Mouse (Mus musculus) layer of hippocampus, adult 18-20 months (tissue): ENCODE measurements around the gene Abcb6. TPM values are rescaled to one million over a fixed set of nuclear protein-coding genes. Genes with fewer than 3 reads are reported as not detected.

ENCODE experiments used
- DNase-seq, 2 experiments: peaks; one replicate each; pipeline ENCODE4 v3.0.0; 2022; ENCODE audit warnings: low spot score in 2 of 2
- microRNA-seq, 2 experiments: library from miRNA; unstranded; fragments of <30 nt; microRNA quantifications; one replicate each; pipeline ENCODE4 v1.2.0; 2021
- total RNA-seq, 2 experiments: library from RNA; stranded (reverse); gene quantifications; 2 replicates each; pipeline ENCODE4 v1.2.3; 2021

Gene Abcb6
- total RNA-seq, 2 experiments from 2014 or later, result 26.8 to 30.3 TPM

DNA sequence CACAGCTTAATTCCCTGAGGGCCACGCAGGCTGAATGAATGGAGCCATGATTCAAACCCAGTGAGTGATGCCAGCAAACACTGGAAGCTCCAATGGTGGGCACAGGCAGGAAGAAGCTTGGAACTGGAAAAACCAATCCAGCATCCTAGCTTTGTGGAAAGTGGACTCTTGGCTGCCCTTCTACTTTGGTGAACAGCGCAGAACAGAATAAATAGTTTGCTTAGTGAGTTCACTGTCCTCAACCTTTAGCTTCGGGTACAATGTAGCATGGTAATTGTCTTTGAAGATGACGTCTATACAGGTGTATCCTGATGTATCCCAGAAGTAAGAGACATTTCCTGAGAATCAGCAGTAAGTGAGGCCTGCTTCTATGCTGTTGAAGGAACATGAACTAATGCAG, 31.5 kb downstream of the Abcb6 start:
- no peak for DNase-seq

- DNase-seq, result no peak
These were observed 32.6 kb downstream of the Abcb6 start for GRCm38 (mm10) chr1:75147411-75148135.

GRCm38 (mm10) chr1:75145589-75145988, 34.6 kb downstream of the Abcb6 start:
- no peak for DNase-seq

DNA sequence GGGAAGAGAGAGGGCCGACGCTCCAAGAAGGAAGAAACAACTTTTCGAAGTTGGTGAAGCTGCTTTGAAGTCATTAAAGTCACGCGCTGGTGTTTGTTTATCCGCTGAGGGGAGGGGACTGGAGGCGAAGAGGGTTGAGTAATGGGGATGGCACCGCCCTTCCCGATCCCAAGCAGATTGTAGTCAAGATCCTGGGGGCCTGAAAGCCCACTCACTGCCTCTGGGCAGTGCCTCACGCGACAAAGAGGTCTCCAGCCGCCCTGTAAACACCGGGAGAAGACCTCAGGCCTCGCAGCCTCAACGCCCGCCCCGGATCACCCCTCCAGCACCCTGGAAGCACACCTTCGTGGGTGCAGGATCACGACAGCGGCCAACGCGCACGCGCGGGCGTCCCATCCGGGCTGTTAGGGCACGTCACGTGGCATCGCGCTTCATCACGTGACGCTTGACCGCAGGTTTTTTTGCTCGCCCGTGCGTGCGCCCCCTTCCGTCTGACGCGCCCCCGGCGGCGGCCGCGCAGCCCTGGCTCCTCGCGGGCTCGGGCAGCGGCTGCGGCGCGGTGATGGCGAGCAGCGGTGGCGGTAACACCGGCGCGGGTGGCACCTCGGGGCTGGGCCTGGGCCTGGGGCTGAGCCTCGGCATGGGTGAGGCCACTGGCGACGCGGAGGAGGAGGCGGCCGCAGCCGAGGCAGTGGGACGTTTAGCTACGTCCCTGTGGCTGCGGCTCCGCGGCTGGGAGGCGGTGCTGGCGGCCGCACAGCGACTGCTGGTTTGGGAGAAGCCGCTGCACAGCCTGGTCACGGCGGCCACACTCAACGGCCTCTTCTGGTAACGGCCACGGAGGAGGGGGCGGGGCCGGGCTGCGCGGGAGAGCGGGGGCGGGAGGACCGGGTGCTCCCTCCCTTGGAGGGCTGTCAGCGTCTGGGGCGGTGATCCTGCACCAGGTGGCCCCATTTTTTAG, 37.6 kb downstream of the Abcb6 start, which contains the start of the genes Cnppd1 and Retreg2:
TSS of gene Cnppd1 (minus strand) at position 411 of the 961 bp plus-strand sequence.
TSS of gene Retreg2 (plus strand) at position 478 of the 961 bp plus-strand sequence.
- DNase-seq, result peak; percentile 93 to 97

- peak; percentile 43 to 61 for DNase-seq
These were observed 38.6 kb downstream of the Abcb6 start for GRCm38 (mm10) chr1:75141486-75142190.

GRCm38 (mm10) chr1:75140601-75141190, 39.5 kb downstream of the Abcb6 start:
- DNase-seq, result no peak

- DNase-seq, result no peak
These were observed 41.7 kb downstream of the Abcb6 start for GRCm38 (mm10) chr1:75138448-75138847.

DNA sequence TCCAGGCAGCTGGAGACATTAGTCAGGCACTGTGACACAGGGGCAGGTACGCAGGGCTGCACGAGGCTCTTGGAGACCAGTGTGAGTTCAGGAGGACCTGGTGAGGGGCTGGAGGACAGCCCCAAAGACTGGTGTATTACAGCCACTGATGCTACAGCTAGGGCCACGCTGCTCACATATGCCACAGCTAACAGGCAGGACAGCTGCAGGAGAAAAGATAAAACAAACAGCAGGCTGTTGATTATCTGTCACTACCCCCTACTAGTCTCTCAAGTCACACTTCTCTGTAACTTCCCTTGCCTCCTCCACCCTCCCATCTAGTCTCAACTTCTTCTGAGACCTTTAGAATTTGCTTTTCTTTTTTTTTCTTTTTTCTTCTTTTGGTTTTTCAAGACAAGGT, 43.5 kb downstream of the Abcb6 start:
- DNase-seq, result no peak

GRCm38 (mm10) chr1:75136293-75136692, 43.9 kb downstream of the Abcb6 start:
- no peak for DNase-seq

GRCm38 (mm10) chr1:75133421-75134207, 46.6 kb downstream of the Abcb6 start, which contains the start of gene Slc23a3:
Slc23a3 (minus strand) TSS chr1:75133890.
- no peak for DNase-seq

DNA sequence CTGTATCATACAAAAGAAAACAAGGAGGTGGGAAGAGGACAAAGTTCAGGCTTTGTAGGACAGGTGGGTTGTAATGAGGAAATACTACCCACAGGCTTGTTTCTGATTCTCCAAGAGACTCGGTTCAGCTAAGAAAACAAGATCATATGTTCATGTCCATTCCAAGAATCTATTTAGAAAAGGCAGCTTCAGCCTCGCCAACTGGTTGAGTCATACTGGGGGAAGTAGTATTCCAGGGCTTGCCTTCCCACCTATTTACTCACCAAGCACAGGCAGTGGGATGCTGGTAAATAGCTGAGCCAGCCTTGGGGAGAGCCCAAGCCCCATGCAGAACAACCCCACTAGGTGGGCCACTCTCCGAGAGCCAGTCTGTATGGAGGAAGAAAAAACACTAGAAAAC, 51.6 kb downstream of the Abcb6 start:
- no peak for DNase-seq

- DNase-seq, result no peak
These were observed 54.8 kb downstream of the Abcb6 start for GRCm38 (mm10) chr1:75125418-75125817.

DNA sequence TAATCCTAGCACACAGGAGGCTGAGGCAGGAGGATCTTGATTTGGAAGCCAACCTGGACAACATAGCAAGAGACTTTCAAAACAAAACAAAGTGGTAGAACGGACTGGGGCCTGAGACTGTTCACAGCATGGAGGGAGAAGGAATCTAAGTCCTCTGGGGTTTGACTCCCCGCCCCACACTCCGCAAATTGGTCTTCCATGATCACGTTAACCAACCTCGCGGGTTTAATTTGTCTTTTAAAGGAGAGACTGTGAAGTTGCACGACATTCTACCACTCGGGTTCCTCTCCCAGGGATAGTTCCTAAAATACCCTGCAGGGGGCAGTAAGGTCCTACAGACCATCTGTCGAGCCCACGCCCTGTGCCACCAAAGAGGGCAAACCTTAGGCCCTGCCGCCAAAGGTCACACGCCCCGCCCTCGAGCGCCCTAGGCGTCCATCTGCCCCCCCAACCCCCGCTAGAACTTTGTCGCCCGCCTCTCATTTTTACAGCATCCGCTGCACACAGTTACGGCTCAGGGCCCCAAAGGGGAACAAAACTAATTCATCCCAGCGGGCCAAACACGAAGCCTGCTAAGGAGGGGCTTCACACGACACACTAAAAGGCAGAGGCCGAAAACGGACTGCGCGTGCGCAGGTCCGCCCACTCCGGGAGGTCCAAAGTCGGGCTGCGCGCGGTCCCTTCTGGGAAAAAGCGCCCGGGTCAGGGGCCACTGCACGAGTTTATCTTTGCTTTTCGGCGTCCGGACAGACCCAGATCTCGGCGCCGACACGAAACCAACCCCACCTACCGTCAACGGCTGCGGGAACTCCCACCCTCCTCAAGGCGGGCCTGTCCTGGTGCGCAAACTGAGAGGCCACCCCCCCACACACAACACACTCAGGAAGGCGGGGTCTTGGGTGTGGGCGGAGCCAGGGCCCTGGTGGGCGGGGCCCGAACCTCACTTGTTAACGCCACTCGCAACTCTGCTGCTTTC, 55.6 kb downstream of the Abcb6 start, which contains the start of gene Nhej1:
TSS of gene Nhej1 (minus strand) at position 855 of the 976 bp plus-strand sequence.
- DNase-seq, result peak; percentile 80 to 94

GRCm38 (mm10) chr1:75122211-75122610, 58.0 kb downstream of the Abcb6 start:
- no peak for DNase-seq

Small RNA genes within 50 kb of the gene (microRNA-seq; reads per million reads assigned to microRNA genes)
- 0 reads per million in 2 experiments for gene Gm27943

Other genes starting within 250 kb of the Abcb6 start
- 1 to 10 TPM; 1.8 to 3.1 TPM for gene Cfap65, start 244.8 kb downstream of the Abcb6 start, total RNA-seq
- gene Ihh, start 228.7 kb downstream of the Abcb6 start, total RNA-seq, result under 1 TPM; 0.20 to 0.32 TPM
- 1 to 10 TPM; 1.7 to 2.6 TPM for gene Nhej1, start 55.2 kb downstream of the Abcb6 start, total RNA-seq
- gene Slc23a3, start 46.5 kb downstream of the Abcb6 start, total RNA-seq, result under 1 TPM; 0.15 to 0.47 TPM
- gene Cnppd1, start 37.7 kb downstream of the Abcb6 start, total RNA-seq, result 10 to 100 TPM; 29.3 to 31.7 TPM
- gene Retreg2, start 37.6 kb downstream of the Abcb6 start, total RNA-seq, result 100 to 1,000 TPM; 183 to 185 TPM
- 10 to 100 TPM; 35.1 to 38.9 TPM for gene Zfand2b, start 11.7 kb downstream of the Abcb6 start, total RNA-seq
- gene Ankzf1, start 11.8 kb upstream of the Abcb6 start, total RNA-seq, result 10 to 100 TPM; 26.1 to 26.8 TPM
- gene Atg9a, start 11.8 kb upstream of the Abcb6 start, total RNA-seq, result 100 to 1,000 TPM; 108 to 115 TPM
- 10 to 100 TPM; 12.0 to 13.4 TPM for gene Glb1l, start 30.4 kb upstream of the Abcb6 start, total RNA-seq
- gene Stk16, start 30.4 kb upstream of the Abcb6 start, total RNA-seq, result 10 to 100 TPM; 77.3 to 86.6 TPM
- gene Tuba4a, start 39.5 kb upstream of the Abcb6 start, total RNA-seq, result 100 to 1,000 TPM; 524 to 572 TPM
- gene A630095N17Rik, start 51.7 kb upstream of the Abcb6 start, total RNA-seq, result not detected
- gene Dnajb2, start 56.0 kb upstream of the Abcb6 start, total RNA-seq, result 100 to 1,000 TPM in 1 of 2 experiments, 10 to 100 TPM in 1; 93.4 to 100 TPM
- gene Ptprn, start 84.1 kb upstream of the Abcb6 start, total RNA-seq, result 100 to 1,000 TPM; 399 to 401 TPM
- gene Resp18, start 98.0 kb upstream of the Abcb6 start, total RNA-seq, result 100 to 1,000 TPM; 104 to 114 TPM
- gene Dnpep, start 137.6 kb upstream of the Abcb6 start, total RNA-seq, result 10 to 100 TPM; 49.2 to 50.0 TPM
- gene Des, start 179.9 kb upstream of the Abcb6 start, total RNA-seq, result under 1 TPM; 0.48 to 0.69 TPM
- 100 to 1,000 TPM; 168 to 178 TPM for gene Speg, start 194.9 kb upstream of the Abcb6 start, total RNA-seq